Mouse (Mus musculus): ENCODE results near the gene Sh2d2a. TPM values are rescaled to one million over a fixed set of nuclear protein-coding genes. Genes with fewer than 3 reads are reported as not detected.
"Not testable (repeated sequence)": the region's sequence is repeated elsewhere in the genome, so short reads cannot be mapped to it uniquely, and the experiment has no call there.

The Sh2d2a gene
- polyA plus RNA-seq, 1 experiment from 2014 or later = 0.37 TPM

- Histone ChIP-seq H3K9ac (ENCODE audit: low read depth, low read length) (no peak overlapping the region), H3K4me1 (ENCODE audit: control insufficient read depth, insufficient read depth, low read length) (no peaks in the 10 kb centered on the region), H3K27me3 (replicated peaks; ENCODE audit: control insufficient read depth, insufficient read depth, low read length) (no peaks in the 10 kb centered on the region), H3K4me2 (ENCODE audit: low read depth, low read length) (no peak overlapping the region), H3K9me3 (ENCODE audit: control insufficient read depth, low read length) (no peaks in the 10 kb centered on the region), H3K36me3 (ENCODE audit: control insufficient read depth, insufficient read depth, low read length) (no peaks in the 10 kb centered on the region), H3K27ac (ENCODE audit: low read length) (no peak overlapping the region), H3K4me3 (ENCODE audit: low read length) (no peak overlapping the region)
- WGBS = 24% methylated on average over 1 of the region's 1 CpGs
- ATAC-seq = no peak
Observed at GRCm38 (mm10) chr3:87901036-87901624, 54.6 kb downstream of the Sh2d2a start.

- not testable (repeated sequence) for H3K4me2 ChIP-seq (ENCODE audit: low read depth, low read length); H3K9ac ChIP-seq (ENCODE audit: low read depth, low read length); H3K27ac ChIP-seq (ENCODE audit: low read length); H3K27me3 ChIP-seq (replicated peaks; ENCODE audit: control insufficient read depth, insufficient read depth, low read length); ATAC-seq; H3K9me3 ChIP-seq (ENCODE audit: control insufficient read depth, low read length); H3K4me1 ChIP-seq (ENCODE audit: control insufficient read depth, insufficient read depth, low read length); H3K4me3 ChIP-seq (ENCODE audit: low read length); H3K36me3 ChIP-seq (ENCODE audit: control insufficient read depth, insufficient read depth, low read length)
- 79% methylated on average over 6 of the region's 6 CpGs for WGBS
Observed at GRCm38 (mm10) chr3:87901959-87902358, 55.4 kb downstream of the Sh2d2a start.

GRCm38 (mm10) chr3:87903821-87904220 lies 57.3 kb downstream of the Sh2d2a start:
- 50% methylated on average over 5 of the region's 5 CpGs for WGBS
- Histone ChIP-seq H3K9me3 (ENCODE audit: control insufficient read depth, low read length) (no peaks in the 10 kb centered on the region), H3K27ac (ENCODE audit: low read length) (no peak overlapping the region), H3K4me3 (ENCODE audit: low read length) (no peak overlapping the region), H3K9ac (ENCODE audit: low read depth, low read length) (no peak overlapping the region), H3K36me3 (ENCODE audit: control insufficient read depth, insufficient read depth, low read length) (no peaks in the 10 kb centered on the region), H3K27me3 (replicated peaks; ENCODE audit: control insufficient read depth, insufficient read depth, low read length) (no peaks in the 10 kb centered on the region), H3K4me1 (ENCODE audit: control insufficient read depth, insufficient read depth, low read length) (peaks cover 11% of the 10 kb centered on the region), H3K4me2 (ENCODE audit: low read depth, low read length) (no peak overlapping the region)
- no peak for ATAC-seq

Other genes with a start within 250 kb of the Sh2d2a start
- 11.6 and 12.4 TPM in 2 replicates for gene Arhgef11, start 229.2 kb upstream of the Sh2d2a start, polyA plus RNA-seq (2015; fragmentation: Nextera tagmentation; extraction: Ambion mirVana)
- 0.39 and 0.58 TPM in 2 replicates for gene Lrrc71, start 98.1 kb upstream of the Sh2d2a start, polyA plus RNA-seq (2015; fragmentation: Nextera tagmentation; extraction: Ambion mirVana)
- gene Ntrk1, start 51.6 kb upstream of the Sh2d2a start, polyA plus RNA-seq (2015; fragmentation: Nextera tagmentation; extraction: Ambion mirVana) = 1.4 and 1.6 TPM in 2 replicates
- gene Insrr, start 49.8 kb upstream of the Sh2d2a start, polyA plus RNA-seq (2015; fragmentation: Nextera tagmentation; extraction: Ambion mirVana) = 0.27 and 0.39 TPM in 2 replicates
- 22.2 and 22.5 TPM in 2 replicates for gene Pear1, start 22.4 kb upstream of the Sh2d2a start, polyA plus RNA-seq (2015; fragmentation: Nextera tagmentation; extraction: Ambion mirVana)
- 9.8 and 10.7 TPM in 2 replicates for gene Prcc, start 38.9 kb downstream of the Sh2d2a start, polyA plus RNA-seq (2015; fragmentation: Nextera tagmentation; extraction: Ambion mirVana)
- 75.5 and 76.0 TPM in 2 replicates for gene Hdgf, start 59.6 kb downstream of the Sh2d2a start, polyA plus RNA-seq (2015; fragmentation: Nextera tagmentation; extraction: Ambion mirVana)
- gene Mrpl24, start 72.8 kb downstream of the Sh2d2a start, polyA plus RNA-seq (2015; fragmentation: Nextera tagmentation; extraction: Ambion mirVana) = 78.7 and 80.6 TPM in 2 replicates
- 37.2 and 39.8 TPM in 2 replicates for gene Isg20l2, start 83.6 kb downstream of the Sh2d2a start, polyA plus RNA-seq (2015; fragmentation: Nextera tagmentation; extraction: Ambion mirVana)
- gene Rrnad1, start 84.0 kb downstream of the Sh2d2a start, polyA plus RNA-seq (2015; fragmentation: Nextera tagmentation; extraction: Ambion mirVana) = 14.2 and 14.3 TPM in 2 replicates
- 3.8 TPM in 2 replicates for gene Crabp2, start 101.9 kb downstream of the Sh2d2a start, polyA plus RNA-seq (2015; fragmentation: Nextera tagmentation; extraction: Ambion mirVana)
- 9.4 and 10.3 TPM in 2 replicates for gene Nes, start 124.3 kb downstream of the Sh2d2a start, polyA plus RNA-seq (2015; fragmentation: Nextera tagmentation; extraction: Ambion mirVana)
- 0.18 and 0.67 TPM in 2 replicates for gene Bcan, start 153.5 kb downstream of the Sh2d2a start, polyA plus RNA-seq (2015; fragmentation: Nextera tagmentation; extraction: Ambion mirVana)
- gene Hapln2, start 180.8 kb downstream of the Sh2d2a start, polyA plus RNA-seq (2015; fragmentation: Nextera tagmentation; extraction: Ambion mirVana) = not detected in 2 replicates
- 30.4 and 38.3 TPM in 2 replicates for gene Gpatch4, start 196.4 kb downstream of the Sh2d2a start, polyA plus RNA-seq (2015; fragmentation: Nextera tagmentation; extraction: Ambion mirVana)
- gene Naxe, start 211.7 kb downstream of the Sh2d2a start, polyA plus RNA-seq (2015; fragmentation: Nextera tagmentation; extraction: Ambion mirVana) = 170 and 178 TPM in 2 replicates
- gene Ttc24, start 231.5 kb downstream of the Sh2d2a start, polyA plus RNA-seq (2015; fragmentation: Nextera tagmentation; extraction: Ambion mirVana) = not detected in 2 replicates
- gene Iqgap3, start 235.2 kb downstream of the Sh2d2a start, polyA plus RNA-seq (2015; fragmentation: Nextera tagmentation; extraction: Ambion mirVana) = 14.3 and 14.5 TPM in 2 replicates

Measured in intestine, embryonic 16.5 days (tissue).